Mouse (Mus musculus): Measurements from ENCODE around the gene Kif5a. TPM values are rescaled to one million over a fixed set of nuclear protein-coding genes. Genes with fewer than 3 reads are reported as not detected.
"Not testable (repeated sequence)": the region's sequence is repeated elsewhere in the genome, so short reads cannot be mapped to it uniquely, and the experiment has no call there.

Gene Kif5a
- polyA plus RNA-seq, 1 experiment from 2014 or later, result 7.6 TPM

GRCm38 (mm10) chr10:127196392-127196791 is 66.8 kb downstream of the Kif5a start:
- peak; percentile 86 for ATAC-seq (ENCODE audit: insufficient number of reproducible peaks, low FRiP score, low TSS enrichment, low read depth)
- H3K4me1 ChIP-seq, result peaks cover 41% of the 10 kb centered on the region
- WGBS, result 0% methylated on average over 5 of the region's 5 CpGs
- H3K9me3 ChIP-seq (replicated peaks), result no peaks in the 10 kb centered on the region
- no peak overlapping the region for H3K9ac ChIP-seq
- H3K27me3 ChIP-seq, result no peaks in the 10 kb centered on the region
- peaks cover 46% of the 10 kb centered on the region for H3K36me3 ChIP-seq
- peak overlapping the region; percentile 92 for H3K4me3 ChIP-seq (replicated peaks)
- H3K4me2 ChIP-seq (replicated peaks), result peak overlapping the region; percentile 91
- peak overlapping the region; percentile 95 for H3K27ac ChIP-seq (replicated peaks)

- Histone ChIP-seq H3K4me1 (peaks cover 50% of the 10 kb centered on the region), H3K27ac (replicated peaks) (peak within 1 kb of the TSS; percentile 95), H3K9ac (peak within 1 kb of the TSS; percentile 90), H3K27me3 (no peaks in the 10 kb centered on the region), H3K4me3 (replicated peaks) (peak within 1 kb of the TSS; percentile 92), H3K36me3 (peaks cover 54% of the 10 kb centered on the region), H3K4me2 (replicated peaks) (peak within 1 kb of the TSS; percentile 91), H3K9me3 (replicated peaks) (no peaks in the 10 kb centered on the region)
- WGBS, result under 1% methylated on average over 46 of the region's 47 CpGs
- ATAC-seq (ENCODE audit: insufficient number of reproducible peaks, low FRiP score, low TSS enrichment, low read depth), result peak; percentile 52
Observed at GRCm38 (mm10) chr10:127195328-127196129, 67.6 kb downstream of the Kif5a start, which contains the start of gene Dtx3. Gene Dtx3 (minus strand): TSS chr10:127195728.

- no peaks in the 10 kb centered on the region for H3K27me3 ChIP-seq
- H3K4me3 ChIP-seq (replicated peaks), result peak overlapping the region; percentile 92
- peaks cover 48% of the 10 kb centered on the region for H3K36me3 ChIP-seq
- WGBS, result 10% methylated on average over 18 of the region's 22 CpGs
- no peaks in the 10 kb centered on the region for H3K9me3 ChIP-seq (replicated peaks)
- H3K27ac ChIP-seq (replicated peaks), result peak overlapping the region; percentile 95
- H3K4me2 ChIP-seq (replicated peaks), result peak overlapping the region; percentile 91
- ATAC-seq (ENCODE audit: insufficient number of reproducible peaks, low FRiP score, low TSS enrichment, low read depth), result peak; percentile 15; the same call in 1 of the 2 replicates
- peaks cover 59% of the 10 kb centered on the region for H3K4me1 ChIP-seq
- H3K9ac ChIP-seq, result peak overlapping the region; percentile 90
Observed at GRCm38 (mm10) chr10:127194428-127195327, 68.5 kb downstream of the Kif5a start.

GRCm38 (mm10) chr10:127193011-127193410 is 70.1 kb downstream of the Kif5a start:
- H3K9me3 ChIP-seq (replicated peaks), result no peaks in the 10 kb centered on the region
- H3K4me2 ChIP-seq (replicated peaks), result no peak overlapping the region
- 69% methylated on average over 9 of the region's 9 CpGs for WGBS
- H3K36me3 ChIP-seq, result peaks cover 32% of the 10 kb centered on the region
- no peak overlapping the region for H3K9ac ChIP-seq
- peaks cover 70% of the 10 kb centered on the region for H3K4me1 ChIP-seq
- no peaks in the 10 kb centered on the region for H3K27me3 ChIP-seq
- H3K27ac ChIP-seq (replicated peaks), result 0 out of 2 replicates have a peak overlapping the region, but pooled peaks have one; percentile 1
- H3K4me3 ChIP-seq (replicated peaks), result no peak overlapping the region
- no peak for ATAC-seq (ENCODE audit: insufficient number of reproducible peaks, low FRiP score, low TSS enrichment, low read depth)

GRCm38 (mm10) chr10:127192057-127192328 is 71.2 kb downstream of the Kif5a start:
- ATAC-seq (ENCODE audit: insufficient number of reproducible peaks, low FRiP score, low TSS enrichment, low read depth); H3K27me3 ChIP-seq; H3K4me2 ChIP-seq (replicated peaks); H3K4me3 ChIP-seq (replicated peaks); H3K9me3 ChIP-seq (replicated peaks); H3K9ac ChIP-seq: not testable (repeated sequence)
- Histone ChIP-seq H3K27ac (replicated peaks) (0 out of 2 replicates have a peak overlapping the region, but pooled peaks have one; percentile 98), H3K4me1 (peaks cover 69% of the 10 kb centered on the region), H3K36me3 (peaks cover 27% of the 10 kb centered on the region)
- WGBS, result 81% methylated on average over 1 of the region's 1 CpGs

GRCm38 (mm10) chr10:127191191-127192056 is 71.7 kb downstream of the Kif5a start:
- no peaks in the 10 kb centered on the region for H3K27me3 ChIP-seq
- H3K4me2 ChIP-seq (replicated peaks), result peak overlapping the region; percentile 93
- H3K36me3 ChIP-seq, result peaks cover 32% of the 10 kb centered on the region
- no peak overlapping the region for H3K9ac ChIP-seq
- H3K27ac ChIP-seq (replicated peaks), result peak overlapping the region; percentile 98
- no peaks in the 10 kb centered on the region for H3K9me3 ChIP-seq (replicated peaks)
- peak overlapping the region; percentile 74; the same call in 1 of the 2 replicates for H3K4me3 ChIP-seq (replicated peaks)
- no peak for ATAC-seq (ENCODE audit: insufficient number of reproducible peaks, low FRiP score, low TSS enrichment, low read depth)
- 70% methylated on average over 19 of the region's 19 CpGs for WGBS
- peaks cover 67% of the 10 kb centered on the region for H3K4me1 ChIP-seq

- H3K27ac ChIP-seq (replicated peaks), result peak overlapping the region; percentile 98
- peaks cover 64% of the 10 kb centered on the region for H3K4me1 ChIP-seq
- H3K9me3 ChIP-seq (replicated peaks), result no peaks in the 10 kb centered on the region
- H3K4me2 ChIP-seq (replicated peaks), result peak overlapping the region; percentile 93
- ATAC-seq (ENCODE audit: insufficient number of reproducible peaks, low FRiP score, low TSS enrichment, low read depth), result no peak
- WGBS, result 30% methylated on average over 14 of the region's 14 CpGs
- peak overlapping the region; percentile 74 for H3K4me3 ChIP-seq (replicated peaks)
- peaks cover 41% of the 10 kb centered on the region for H3K36me3 ChIP-seq
- H3K9ac ChIP-seq, result peak overlapping the region; percentile 18; the same call in 1 of the 2 replicates
- no peaks in the 10 kb centered on the region for H3K27me3 ChIP-seq
Observed at GRCm38 (mm10) chr10:127190398-127191190, 72.6 kb downstream of the Kif5a start.

GRCm38 (mm10) chr10:127189651-127190381 is 73.3 kb downstream of the Kif5a start, which contains the start of gene Arhgef25:
Gene Arhgef25 (minus strand): TSS chr10:127190083.
- Histone ChIP-seq H3K4me1 (peaks cover 65% of the 10 kb centered on the region), H3K9ac (peak within 1 kb of the TSS; percentile 74), H3K27ac (replicated peaks) (peak within 1 kb of the TSS; percentile 98), H3K36me3 (peaks cover 47% of the 10 kb centered on the region), H3K27me3 (no peaks in the 10 kb centered on the region), H3K4me3 (replicated peaks) (peak within 1 kb of the TSS; percentile 74), H3K9me3 (replicated peaks) (no peaks in the 10 kb centered on the region), H3K4me2 (replicated peaks) (peak within 1 kb of the TSS; percentile 93)
- 1% methylated on average over 35 of the region's 35 CpGs for WGBS
- ATAC-seq (ENCODE audit: insufficient number of reproducible peaks, low FRiP score, low TSS enrichment, low read depth), result peak; percentile 66

GRCm38 (mm10) chr10:127189116-127189650 is 74.0 kb downstream of the Kif5a start:
- under 1% methylated on average over 26 of the region's 26 CpGs for WGBS
- Histone ChIP-seq H3K4me2 (replicated peaks) (peak overlapping the region; percentile 93), H3K4me1 (peaks cover 65% of the 10 kb centered on the region), H3K4me3 (replicated peaks) (peak overlapping the region; percentile 74), H3K9ac (peak overlapping the region; percentile 74), H3K27me3 (peaks cover 5% of the 10 kb centered on the region; the same call in 1 of the 2 replicates), H3K36me3 (peaks cover 53% of the 10 kb centered on the region), H3K9me3 (replicated peaks) (no peaks in the 10 kb centered on the region), H3K27ac (replicated peaks) (peak overlapping the region; percentile 98)
- ATAC-seq (ENCODE audit: insufficient number of reproducible peaks, low FRiP score, low TSS enrichment, low read depth), result peak; percentile 11; the same call in 1 of the 2 replicates

Data from embryonic facial prominence, embryonic 15.5 days (tissue).